Mouse (Mus musculus): ENCODE results near the gene Pdxp.

The Pdxp gene

DNA sequence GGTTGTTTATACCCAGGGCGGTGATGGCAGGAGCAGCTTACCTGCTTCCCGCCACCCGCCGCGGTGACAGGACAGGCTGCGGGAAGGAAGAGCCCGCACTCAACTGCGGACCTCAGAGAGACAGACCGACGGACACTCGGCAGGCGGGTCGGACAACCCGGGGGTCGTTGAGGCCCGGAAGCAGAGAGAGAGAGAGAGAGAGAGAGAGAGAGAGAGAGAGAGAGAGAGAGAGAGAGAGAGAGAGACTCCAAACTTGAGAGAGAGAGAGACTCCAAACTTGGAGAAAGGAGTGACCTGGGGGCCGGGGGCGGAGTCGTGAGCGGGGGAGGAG, 14.3 kb upstream of the Pdxp start, which contains the start of gene Gm49510:
Gm49510 (plus strand) TSS at position 259 of the 331 bp plus-strand sequence.
- peak; percentile 32 for DNase-seq (ENCODE audit: extremely low spot score, low spot score)

DNA sequence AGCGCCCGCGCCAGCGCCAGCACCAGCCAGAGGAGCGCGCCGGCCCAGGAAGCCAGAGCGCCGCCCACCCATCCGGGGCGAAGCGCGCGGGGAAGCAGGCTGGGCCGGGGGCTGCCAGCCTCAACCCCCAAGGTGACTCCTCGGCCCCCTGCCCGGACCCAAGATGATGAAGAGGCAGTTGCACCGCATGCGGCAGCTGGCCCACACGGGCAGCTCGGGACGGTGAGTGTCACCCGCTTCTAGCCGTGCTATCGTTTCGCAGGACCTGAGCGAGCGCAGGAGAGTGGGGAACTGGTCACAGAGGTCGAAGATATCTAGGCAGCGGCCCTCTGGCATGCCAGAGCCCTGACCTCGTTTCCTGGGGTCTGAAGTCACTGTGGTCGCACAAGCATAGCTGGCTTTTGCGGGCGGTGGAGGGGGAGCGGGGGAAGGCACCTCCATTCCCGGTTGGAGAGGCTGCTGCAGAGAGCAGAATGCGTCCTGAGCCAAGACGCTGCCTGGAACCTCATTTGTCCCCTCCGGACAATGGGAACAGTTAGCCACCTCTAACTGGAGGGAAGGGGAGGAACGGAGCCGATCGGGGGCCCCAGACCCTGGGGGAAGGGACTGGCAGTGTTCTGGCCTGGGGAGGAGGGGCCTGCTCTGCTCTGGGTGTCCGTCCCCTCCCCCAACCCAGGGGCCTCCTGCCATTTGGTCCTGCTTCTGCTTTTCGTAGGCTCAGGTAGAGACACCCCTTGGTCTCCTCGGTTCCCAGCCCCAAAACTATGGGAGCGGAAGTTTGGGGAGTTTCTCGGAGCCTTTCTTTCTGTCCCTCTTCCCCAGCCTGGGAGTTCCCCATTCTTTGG, 13.8 kb upstream of the Pdxp start, which contains the start of gene Sh3bp1:
Sh3bp1 (plus strand) TSS at position 29 of the 845 bp plus-strand sequence.
- DNase-seq (ENCODE audit: extremely low spot score, low spot score) = peak; percentile 70

DNA sequence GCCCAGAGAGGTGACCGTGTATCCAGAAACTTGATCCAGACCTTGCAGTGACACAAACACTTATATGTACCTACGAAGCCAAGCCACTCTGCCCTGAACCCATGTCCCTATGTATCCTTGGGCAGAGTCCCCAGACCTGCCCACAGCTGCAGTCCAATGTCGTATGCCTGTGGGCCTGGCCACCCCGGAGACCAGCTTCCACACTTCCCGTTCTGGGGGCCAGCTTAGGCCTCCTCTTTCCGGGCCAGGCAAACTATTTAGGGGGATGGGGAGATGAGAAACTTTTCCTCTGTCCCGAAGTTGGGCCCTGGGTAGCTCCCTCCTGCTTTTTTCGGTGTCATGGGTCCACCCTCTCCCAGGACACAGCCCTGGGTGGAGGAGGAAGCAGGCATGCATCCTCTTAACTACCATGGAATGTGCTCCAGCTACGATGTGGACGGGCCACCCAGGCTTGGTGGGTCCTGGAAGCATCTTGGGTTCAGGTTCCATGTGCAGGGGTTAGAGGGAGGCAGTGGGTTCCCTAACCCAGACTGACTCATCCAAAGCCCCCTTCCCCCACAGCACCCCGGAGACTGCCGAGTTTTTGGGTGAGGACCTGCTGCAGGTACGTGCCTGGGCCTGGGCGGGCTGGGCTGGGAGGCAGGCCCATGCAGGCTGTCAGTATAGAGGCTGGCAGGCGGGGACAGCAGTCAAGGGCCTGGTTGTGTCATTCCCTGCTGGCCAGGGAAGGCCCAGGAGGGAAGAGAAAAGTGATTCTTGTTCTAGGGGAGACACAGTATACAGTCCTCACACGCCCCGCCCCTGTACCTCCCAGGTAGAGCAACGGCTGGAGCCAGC, 12.9 kb upstream of the Pdxp start:
- DNase-seq (ENCODE audit: extremely low spot score, low spot score) = peak; percentile 30

- no peak for DNase-seq (ENCODE audit: extremely low spot score, low spot score)
These were observed 12.3 kb upstream of the Pdxp start for GRCm38 (mm10) chr15:78901422-78901789.

DNA sequence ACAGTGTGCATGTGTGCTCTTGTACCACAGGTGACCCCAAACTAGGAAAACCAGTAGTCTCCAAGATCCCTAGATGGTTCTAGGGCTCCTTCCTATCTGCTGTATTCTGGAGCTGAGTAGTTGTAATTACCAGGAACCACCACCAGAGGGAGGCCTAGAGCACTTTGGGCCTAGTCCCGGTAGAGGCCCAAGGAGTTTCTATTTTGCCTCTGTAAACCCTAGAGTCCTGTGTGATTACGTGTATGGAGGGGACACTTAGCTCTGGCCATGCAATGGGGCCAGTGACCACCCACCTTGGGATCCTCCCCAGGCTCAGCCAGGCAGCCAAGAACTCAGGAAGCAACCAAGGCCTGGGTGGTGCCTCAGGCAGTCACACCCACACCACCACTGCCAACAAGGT, 10.5 kb upstream of the Pdxp start:
- peak; percentile 79 for DNase-seq (ENCODE audit: extremely low spot score, low spot score)

DNA sequence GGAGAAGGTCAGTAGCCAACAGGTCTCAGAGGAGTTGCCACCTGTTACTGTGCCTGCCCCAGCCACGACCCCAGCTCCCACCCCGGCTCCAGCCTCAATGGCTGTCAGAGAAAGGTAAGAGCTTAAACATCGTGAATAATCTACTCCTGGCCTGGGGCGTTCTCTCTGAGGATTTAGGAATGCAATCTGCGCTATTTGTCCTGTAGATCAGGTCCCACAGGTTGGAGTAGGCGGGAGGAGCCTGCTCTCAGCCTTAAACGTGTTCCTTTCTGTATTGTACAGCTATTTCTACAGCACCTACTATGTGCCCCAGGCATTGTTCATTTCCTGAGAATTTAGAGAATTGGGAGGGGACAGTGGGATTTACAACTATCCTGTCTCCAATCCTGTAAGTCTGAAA, 5.3 kb upstream of the Pdxp start:
- DNase-seq (ENCODE audit: extremely low spot score, low spot score) = no peak

DNA sequence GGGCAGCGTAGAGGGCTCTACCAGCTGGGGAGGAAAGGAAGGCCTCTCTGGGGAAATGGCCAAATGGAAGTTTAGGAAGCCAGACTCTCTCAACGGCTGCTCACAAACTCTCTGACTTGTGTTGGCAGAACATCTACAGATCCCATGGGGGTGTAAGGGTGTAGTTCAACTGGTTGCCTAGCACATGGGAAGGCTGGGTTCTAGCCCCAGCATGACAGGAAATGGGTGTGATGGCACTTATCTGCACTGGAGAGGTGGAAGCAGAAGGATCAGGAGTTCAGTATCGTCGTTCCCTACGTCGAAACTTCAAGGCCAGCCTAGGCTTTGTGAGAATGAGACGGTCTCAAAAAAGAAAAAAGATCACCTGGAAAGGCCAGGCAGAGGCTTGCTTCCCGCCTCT, 4.7 kb upstream of the Pdxp start:
- no peak for DNase-seq (ENCODE audit: extremely low spot score, low spot score)

DNA sequence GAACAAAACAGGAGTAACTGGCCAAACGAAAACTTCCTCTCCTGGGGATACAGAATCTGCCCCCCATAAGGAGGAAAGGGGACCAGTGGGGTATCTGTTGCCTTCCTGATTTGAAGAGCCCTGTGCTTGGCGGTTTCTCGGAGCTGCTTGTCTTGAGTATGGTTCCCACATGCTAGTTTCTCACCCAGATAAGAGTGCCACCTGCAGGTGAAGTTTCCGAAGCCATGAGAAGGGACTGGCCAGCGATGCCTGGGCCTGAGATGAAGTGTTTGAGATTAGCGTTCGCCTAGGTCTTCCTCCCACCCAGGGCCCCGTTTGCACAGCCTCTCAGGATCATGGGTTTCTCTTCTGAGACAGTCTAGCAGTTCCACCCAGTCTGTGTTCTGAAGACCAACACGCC, 1.7 kb upstream of the Pdxp start:
- no peak for DNase-seq (ENCODE audit: extremely low spot score, low spot score)

DNA sequence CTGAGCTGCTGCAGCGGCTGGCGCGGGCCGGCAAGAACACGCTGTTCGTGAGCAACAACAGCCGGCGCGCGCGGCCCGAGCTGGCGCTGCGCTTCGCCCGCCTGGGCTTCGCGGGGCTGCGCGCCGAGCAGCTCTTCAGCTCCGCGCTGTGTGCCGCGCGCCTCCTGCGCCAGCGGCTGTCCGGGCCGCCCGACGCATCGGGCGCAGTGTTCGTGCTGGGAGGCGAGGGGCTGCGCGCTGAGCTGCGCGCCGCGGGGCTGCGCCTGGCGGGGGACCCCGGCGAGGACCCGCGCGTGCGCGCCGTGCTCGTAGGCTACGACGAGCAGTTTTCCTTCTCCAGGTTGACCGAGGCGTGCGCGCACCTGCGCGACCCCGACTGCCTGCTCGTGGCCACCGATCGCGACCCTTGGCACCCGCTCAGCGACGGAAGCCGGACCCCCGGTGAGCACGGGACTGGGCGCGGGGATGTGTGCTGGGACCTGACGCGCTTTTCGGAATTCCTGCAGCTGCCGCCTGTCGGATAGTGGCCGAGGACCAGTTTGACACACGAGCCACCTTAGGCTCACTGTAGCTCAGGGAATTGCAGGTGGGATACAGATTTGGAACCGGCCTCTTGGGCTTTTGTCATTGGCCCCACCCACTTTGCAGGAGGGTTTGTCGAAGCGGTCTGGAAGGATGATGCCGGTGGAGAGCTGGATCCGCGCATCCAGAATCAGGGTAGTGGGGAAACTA, 538 bp downstream of the Pdxp start:
- DNase-seq (ENCODE audit: extremely low spot score, low spot score) = peak; percentile 59

DNA sequence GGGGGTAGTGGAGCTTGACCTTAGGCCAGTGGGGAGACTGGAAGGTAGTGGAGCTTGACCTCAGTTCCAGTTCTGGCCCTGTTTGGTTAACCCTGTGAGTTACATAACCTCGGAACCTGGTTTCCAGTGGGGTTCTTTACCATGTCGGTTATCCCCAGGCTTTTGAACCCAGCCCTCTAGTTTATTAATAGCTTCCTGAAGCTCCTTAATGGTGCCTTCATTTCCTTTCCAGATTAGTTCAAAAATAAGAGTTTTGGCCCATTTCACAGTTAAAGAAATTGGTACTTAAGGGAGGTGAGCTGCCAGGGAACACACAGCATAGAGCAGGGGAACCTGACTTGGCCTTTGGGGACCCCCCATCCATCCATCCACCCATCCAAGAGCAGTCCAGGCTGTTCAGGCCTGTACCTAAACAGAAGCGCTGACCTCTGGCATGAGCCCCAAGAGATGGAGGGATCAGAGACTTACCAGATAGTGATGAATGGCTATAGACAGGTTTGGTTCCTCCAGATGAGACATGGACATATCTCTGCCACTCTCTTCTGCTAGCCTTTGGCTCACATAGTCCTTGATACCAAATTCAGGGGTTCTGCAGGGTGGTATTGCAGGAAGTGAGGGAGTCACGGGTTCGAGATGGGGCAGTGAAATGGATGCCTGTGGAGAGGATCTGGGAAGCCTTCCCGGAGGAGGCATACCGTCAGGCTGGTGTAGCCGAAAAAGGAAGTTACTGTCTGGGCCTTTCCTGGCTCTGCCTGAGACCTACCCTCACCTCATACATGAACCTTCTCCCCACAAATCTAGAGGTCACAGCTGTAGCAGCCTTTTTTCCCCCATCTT, 1.3 kb downstream of the Pdxp start:
- DNase-seq (ENCODE audit: extremely low spot score, low spot score) = no peak

- peak; percentile 66 for DNase-seq (ENCODE audit: extremely low spot score, low spot score)
These were observed 1.9 kb downstream of the Pdxp start for GRCm38 (mm10) chr15:78915660-78916017.

DNA sequence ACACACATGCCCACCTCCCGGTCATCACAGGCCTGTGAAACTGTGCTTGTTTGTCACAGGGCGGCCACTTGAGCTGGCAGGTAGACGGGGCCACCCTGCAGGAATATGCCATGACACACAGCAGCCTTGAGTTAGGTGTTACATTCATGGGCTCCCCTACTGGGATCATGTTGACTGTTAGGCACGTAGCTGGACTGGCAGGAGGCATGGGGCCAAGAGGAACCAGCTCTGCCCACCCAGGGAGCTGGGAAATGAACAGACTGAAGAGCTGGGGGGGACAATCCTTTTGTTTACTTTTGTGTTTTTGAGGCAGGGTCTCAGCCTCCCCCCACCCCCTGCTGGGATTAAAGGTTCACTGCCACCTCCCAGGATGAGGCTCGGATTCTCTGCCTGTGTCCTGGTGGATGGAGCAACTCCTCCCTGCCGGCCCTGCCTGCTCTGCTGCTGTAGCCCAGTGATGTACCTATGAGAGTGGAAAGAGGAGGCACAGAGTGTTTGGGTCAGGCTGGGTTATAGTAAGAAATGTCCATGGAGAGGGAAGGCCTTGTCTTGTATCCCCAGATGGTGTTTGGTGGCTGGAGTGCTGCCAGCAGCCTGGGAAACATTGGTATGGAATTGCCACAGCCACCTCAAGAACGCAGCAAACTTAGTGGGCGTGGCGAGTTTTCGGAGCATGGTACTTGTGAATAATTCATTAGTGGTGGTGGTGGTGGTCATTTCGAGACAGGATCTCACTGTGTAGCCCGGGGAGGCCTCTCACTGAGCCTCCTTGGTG, 2.5 kb downstream of the Pdxp start:
- no peak for DNase-seq (ENCODE audit: extremely low spot score, low spot score)

DNA sequence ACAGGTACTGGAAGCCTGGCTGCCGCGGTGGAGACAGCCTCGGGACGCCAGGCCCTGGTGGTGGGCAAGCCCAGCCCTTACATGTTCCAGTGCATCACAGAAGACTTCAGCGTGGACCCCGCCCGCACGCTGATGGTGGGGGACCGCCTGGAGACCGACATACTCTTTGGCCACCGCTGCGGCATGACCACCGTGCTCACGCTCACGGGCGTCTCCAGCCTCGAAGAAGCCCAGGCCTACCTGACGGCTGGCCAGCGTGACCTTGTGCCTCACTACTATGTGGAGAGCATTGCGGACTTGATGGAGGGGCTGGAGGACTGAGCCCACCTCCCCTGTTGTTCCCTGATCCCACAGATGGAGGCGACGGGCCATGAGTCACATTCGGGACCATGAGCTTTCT, 4.4 kb downstream of the Pdxp start:
- no peak for DNase-seq (ENCODE audit: extremely low spot score, low spot score)

DNA sequence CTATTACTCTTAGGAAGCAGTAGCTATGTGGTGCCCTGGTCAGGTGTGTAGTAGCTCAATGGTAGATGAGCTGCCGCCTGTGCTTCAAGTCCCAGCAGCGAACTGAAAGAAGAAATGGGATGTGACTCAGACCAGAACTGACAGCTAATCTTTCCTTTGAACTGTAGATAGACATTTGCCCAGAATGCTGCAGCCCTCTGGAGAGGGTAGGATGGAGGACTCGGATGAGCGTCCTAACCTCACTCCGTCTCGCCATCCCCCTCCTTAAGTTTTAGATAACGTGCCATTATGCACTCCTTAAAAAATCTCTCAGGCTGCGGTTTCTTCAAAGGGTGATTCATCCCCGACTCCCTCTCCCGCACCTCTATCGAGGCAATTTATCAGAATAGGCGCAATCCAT, 6.2 kb downstream of the Pdxp start:
- no peak for DNase-seq (ENCODE audit: extremely low spot score, low spot score)

DNA sequence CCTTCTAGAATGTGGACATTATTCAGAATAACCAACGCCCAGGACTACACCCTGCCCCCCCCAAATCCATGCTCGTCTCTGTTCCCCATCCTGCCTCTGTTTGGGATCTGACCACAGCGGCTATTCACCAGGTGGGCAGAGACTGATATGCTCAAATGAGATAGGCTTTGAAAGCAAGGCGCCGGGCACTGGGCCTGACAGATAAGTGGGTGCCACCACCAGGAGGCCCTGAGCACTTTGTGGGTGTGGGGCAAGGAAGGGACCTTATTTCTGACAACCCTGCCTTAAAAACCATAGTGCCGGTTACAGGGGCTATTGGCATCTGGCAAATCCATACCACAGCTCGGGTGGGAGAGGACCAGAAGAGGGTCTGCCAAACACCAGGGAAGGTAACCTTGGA, 9.0 kb downstream of the Pdxp start:
- DNase-seq (ENCODE audit: extremely low spot score, low spot score) = no peak

- DNase-seq (ENCODE audit: extremely low spot score, low spot score) = no peak
These were observed 9.9 kb downstream of the Pdxp start for GRCm38 (mm10) chr15:78923585-78923984.

DNA sequence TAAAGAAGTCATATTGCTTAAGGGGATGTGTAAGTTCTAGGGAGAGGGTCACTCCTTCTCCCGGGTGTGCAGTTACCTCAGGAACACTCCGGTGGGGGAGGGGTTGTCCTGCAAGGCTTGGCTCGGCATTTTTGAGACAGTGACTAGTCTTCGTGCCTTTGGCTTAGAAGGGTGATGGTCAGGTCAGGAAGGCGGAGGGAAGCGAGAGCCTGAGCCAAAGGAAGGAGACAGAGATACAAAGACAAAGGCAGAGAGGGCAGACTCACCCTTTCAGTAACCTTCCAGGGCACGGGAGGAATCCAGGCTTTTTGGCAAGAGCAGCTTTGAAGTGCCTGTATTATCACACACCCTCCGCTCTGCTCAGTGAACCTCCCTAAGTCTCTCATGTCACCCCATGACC, 11.4 kb downstream of the Pdxp start:
- DNase-seq (ENCODE audit: extremely low spot score, low spot score) = no peak

DNA sequence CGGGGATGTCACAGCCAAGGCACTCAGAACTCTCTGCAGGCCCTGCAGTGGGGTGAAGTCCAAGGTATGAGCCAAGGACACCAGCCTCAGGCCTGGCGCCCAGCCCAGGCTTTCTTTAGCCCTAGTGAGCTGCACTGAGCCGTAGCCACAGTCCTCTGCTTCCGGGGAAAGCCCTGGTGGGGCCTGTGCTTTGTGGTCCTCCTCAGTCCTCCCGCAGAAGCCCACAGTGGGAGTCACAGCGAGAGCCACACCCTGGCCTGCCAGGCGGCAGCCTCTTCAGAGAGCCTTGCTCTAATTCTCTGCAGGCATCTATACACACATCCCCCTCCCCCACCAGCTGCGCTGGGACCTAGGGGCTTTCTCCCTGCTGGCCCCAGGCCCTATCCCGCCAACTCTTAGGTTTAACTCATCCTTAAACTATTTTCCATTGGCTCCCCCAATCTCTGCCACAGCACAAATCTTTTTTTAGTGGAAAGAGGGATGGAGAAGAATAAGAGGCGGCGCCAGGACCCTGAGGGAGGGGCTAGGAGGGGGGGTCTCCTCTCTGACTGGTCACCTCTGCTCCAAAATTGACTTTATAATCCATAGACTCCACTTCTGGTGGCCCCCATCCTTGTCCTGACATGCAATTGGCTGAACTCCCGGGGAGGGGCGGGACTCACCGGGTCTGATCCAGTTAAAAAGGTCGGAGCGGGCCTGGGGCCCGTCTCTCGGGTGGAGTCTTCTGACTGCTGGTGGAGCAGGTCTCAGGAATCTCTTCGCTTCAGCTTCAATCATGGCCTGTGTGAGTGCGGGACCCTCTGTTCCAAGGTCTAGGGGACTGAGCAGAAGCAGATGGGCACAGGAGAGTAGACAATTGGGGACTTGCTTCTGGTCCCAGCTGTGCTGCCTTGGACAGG, 12.6 kb downstream of the Pdxp start, which contains the start of gene Lgals1:
Lgals1 (plus strand) TSS at position 705 of the 899 bp plus-strand sequence.
- peak; percentile 76 for DNase-seq (ENCODE audit: extremely low spot score, low spot score)
